Mouse (Mus musculus) kidney, embryonic 16.5 days (tissue): Measurements from ENCODE around the gene Nrxn3. TPM values are rescaled to one million over a fixed set of nuclear protein-coding genes. Genes with fewer than 3 reads are reported as not detected.
A peak's percentile ranks its signal among the peaks of the same experiment; 100 is the strongest.

Experiments
- ATAC-seq: fragments of 200-750 bp; cut with Nextera tagmentation; 2 replicates; pipeline ENCODE4 v1.8.0; 2017; ENCODE audit warnings: moderate TSS enrichment; ENCODE audit not compliant: low FRiP score, low TSS enrichment
- H3K27ac ChIP-seq: fragments of 300-500 bp; sonication (generic); 2 replicates; pipeline ENCODE4 v1.5.1; 2014; ENCODE audit warnings: low read length
- H3K27me3 ChIP-seq: fragments of 300-500 bp; sonication (generic); 2 replicates; pipeline ENCODE4 v1.6.1; 2014; ENCODE audit warnings: low read length, control low read depth, mixed read lengths; ENCODE audit not compliant: insufficient read depth
- H3K36me3 ChIP-seq: fragments of 300-500 bp; sonication (generic); 2 replicates; pipeline ENCODE4 v1.6.1; 2014; ENCODE audit warnings: low read length, control low read depth, mixed read lengths; ENCODE audit not compliant: insufficient read depth
- H3K4me1 ChIP-seq: fragments of 300-500 bp; sonication (generic); 2 replicates; pipeline ENCODE4 v1.6.1; 2014; ENCODE audit warnings: low read length, control low read depth, mixed read lengths; ENCODE audit not compliant: insufficient read depth
- H3K4me2 ChIP-seq: fragments of 300-500 bp; sonication (generic); replicated peaks from 2 replicates; pipeline ENCODE4 v1.6.1; 2014; ENCODE audit warnings: low read depth, low read length
- H3K4me3 ChIP-seq: fragments of 300-500 bp; sonication (generic); 2 replicates; pipeline ENCODE4 v1.5.1; 2014; ENCODE audit warnings: mild to moderate bottlenecking, low read length
- H3K9ac ChIP-seq: fragments of 300-500 bp; sonication (generic); replicated peaks from 2 replicates; pipeline ENCODE4 v1.6.1; 2014; ENCODE audit warnings: low read length
- H3K9me3 ChIP-seq: fragments of 300-500 bp; sonication (generic); 2 replicates; pipeline ENCODE4 v1.6.1; 2016; ENCODE audit warnings: low read length, control low read depth
- WGBS: fragments of 180-500 bp; shearing (Covaris S2); extraction: QIAGEN DNeasy Blood & Tissue Kit; methylation state at CpG from one replicate; pipeline ENCODE4 v1.1.7; 2014; 5-methylcytosine and 5-hydroxymethylcytosine counted together
- polyA plus RNA-seq: library from polyadenylated mRNA; unstranded; fragments of >200 nt; fragmentation: Nextera tagmentation; extraction: Ambion mirVana; gene quantifications from 2 replicates; pipeline ENCODE4 v1.2.1, GENCODE M21; 2015

Nrxn3 gene
- polyA plus RNA-seq, 1 experiment from 2014 or later = 5.1 TPM

GRCm38 (mm10) chr12:88952937-88953600 lies 230.4 kb downstream of the Nrxn3 start:
- Histone ChIP-seq H3K9ac (no peak overlapping the region), H3K4me3 (no peak overlapping the region), H3K27me3 (no peaks in the 10 kb centered on the region), H3K36me3 (no peaks in the 10 kb centered on the region), H3K9me3 (no peaks in the 10 kb centered on the region), H3K4me1 (no peaks in the 10 kb centered on the region), H3K27ac (no peak overlapping the region), H3K4me2 (no peak overlapping the region)
- no peak for ATAC-seq
- WGBS = 61% methylated on average over 7 of the region's 7 CpGs

- Histone ChIP-seq H3K4me1 (no peaks in the 10 kb centered on the region), H3K4me3 (no peak overlapping the region), H3K9me3 (no peaks in the 10 kb centered on the region), H3K27me3 (no peaks in the 10 kb centered on the region), H3K36me3 (no peaks in the 10 kb centered on the region), H3K9ac (no peak overlapping the region), H3K4me2 (no peak overlapping the region), H3K27ac (no peak overlapping the region)
- 52% methylated on average over 4 of the region's 4 CpGs for whole genome bisulfite sequencing
- no peak for ATAC-seq
Observed at GRCm38 (mm10) chr12:88953801-88954200, 231.1 kb downstream of the Nrxn3 start.

DNA sequence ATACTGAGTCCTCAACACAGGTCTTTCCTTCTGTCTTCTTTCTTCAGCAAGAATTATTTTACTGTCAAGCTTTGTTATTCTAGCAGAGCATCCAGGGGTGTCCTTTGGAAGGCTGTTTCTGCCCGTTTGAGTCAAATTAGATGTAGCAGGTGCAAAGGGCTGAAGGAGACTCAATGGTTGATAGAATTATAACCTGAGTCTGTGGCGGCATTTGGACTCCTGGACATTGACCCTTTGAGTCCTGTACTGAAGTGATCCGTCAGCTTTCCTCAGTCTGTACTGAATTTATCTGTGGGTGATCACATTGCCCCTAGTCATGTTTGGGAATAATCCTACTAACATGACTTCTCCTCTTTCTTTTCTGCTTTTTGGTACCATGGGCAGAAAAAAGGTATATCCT lies 234.8 kb downstream of the Nrxn3 start:
- Histone ChIP-seq H3K27me3 (no peaks in the 10 kb centered on the region), H3K27ac (no peak overlapping the region), H3K36me3 (no peaks in the 10 kb centered on the region), H3K9me3 (no peaks in the 10 kb centered on the region), H3K9ac (no peak overlapping the region), H3K4me1 (no peaks in the 10 kb centered on the region), H3K4me3 (no peak overlapping the region), H3K4me2 (no peak overlapping the region)
- no peak for ATAC-seq
- 47% methylated on average over 3 of the region's 3 CpGs for WGBS

DNA sequence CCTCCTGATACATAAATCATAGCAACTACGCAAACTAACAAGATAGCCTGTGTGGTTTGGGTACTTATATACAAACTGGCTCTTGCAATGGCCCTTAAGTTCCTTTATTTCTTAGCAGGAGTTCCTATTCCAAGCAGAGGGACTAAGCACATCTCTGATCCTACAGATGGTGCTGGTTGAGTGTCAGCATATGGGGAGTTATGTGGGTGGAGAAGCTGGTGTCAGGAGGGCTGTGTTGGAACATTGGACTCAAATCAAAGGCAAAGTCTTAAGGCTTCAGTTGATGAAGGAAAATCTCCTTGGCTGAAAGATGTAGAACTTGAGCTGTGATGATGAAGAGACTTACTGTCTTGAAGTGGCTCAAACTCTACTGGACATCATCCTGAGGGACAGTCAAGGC lies 238.1 kb downstream of the Nrxn3 start:
- Histone ChIP-seq H3K27ac (no peak overlapping the region), H3K4me2 (no peak overlapping the region), H3K4me3 (no peak overlapping the region), H3K4me1 (no peaks in the 10 kb centered on the region), H3K36me3 (no peaks in the 10 kb centered on the region), H3K9ac (no peak overlapping the region), H3K27me3 (no peaks in the 10 kb centered on the region), H3K9me3 (no peaks in the 10 kb centered on the region)
- WGBS = 94% methylated on average over 1 of the region's 1 CpGs
- ATAC-seq = no peak

DNA sequence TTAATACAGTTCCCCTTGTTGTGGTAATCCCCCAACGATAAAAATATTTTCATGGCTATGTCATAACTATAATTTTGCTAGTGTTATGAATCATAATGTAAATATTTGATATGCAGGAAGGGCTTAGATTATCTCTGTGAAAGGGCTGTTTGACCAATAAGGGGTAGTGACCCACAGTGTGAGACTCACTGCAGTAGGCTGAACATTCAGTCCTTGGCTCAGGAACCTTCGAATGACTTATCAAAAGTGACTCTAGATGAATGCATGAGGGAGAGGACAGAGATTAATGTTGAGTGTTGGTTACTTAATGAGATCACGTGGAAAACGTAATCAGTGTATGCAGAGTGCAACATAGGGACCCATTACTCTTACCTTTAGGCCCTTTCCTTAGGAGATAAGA lies 243.7 kb downstream of the Nrxn3 start:
- Histone ChIP-seq H3K4me3 (no peak overlapping the region), H3K9me3 (no peaks in the 10 kb centered on the region), H3K27ac (no peak overlapping the region), H3K9ac (no peak overlapping the region), H3K27me3 (no peaks in the 10 kb centered on the region), H3K4me2 (no peak overlapping the region), H3K4me1 (no peaks in the 10 kb centered on the region), H3K36me3 (no peaks in the 10 kb centered on the region)
- ATAC-seq = no peak
- whole genome bisulfite sequencing = 82% methylated on average over 4 of the region's 4 CpGs

DNA sequence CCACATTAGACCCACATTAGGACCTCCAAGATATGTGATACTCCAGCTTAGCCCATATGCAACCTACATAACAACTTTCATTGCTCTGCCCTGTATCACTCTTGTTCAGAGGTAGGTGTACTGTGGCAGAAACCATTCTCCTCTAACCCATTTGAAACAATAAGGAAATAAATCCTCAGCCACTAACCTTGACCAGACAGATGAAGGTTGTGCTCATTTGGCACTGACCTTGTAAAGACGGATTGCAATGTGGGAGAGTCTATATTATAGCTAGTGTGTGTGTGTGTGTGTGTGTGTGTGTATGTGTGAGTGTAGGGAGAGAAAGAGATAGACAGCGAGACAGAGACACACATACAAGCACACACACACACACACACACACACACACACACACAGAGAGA lies 253.9 kb downstream of the Nrxn3 start:
- H3K4me3 ChIP-seq = no peak overlapping the region
- H3K27me3 ChIP-seq = no peaks in the 10 kb centered on the region
- H3K9ac ChIP-seq = no peak overlapping the region
- H3K9me3 ChIP-seq = no peaks in the 10 kb centered on the region
- H3K4me1 ChIP-seq = no peaks in the 10 kb centered on the region
- 54% methylated on average over 2 of the region's 2 CpGs for WGBS
- H3K36me3 ChIP-seq = no peaks in the 10 kb centered on the region
- no peak for ATAC-seq
- H3K27ac ChIP-seq = no peak overlapping the region
- no peak overlapping the region for H3K4me2 ChIP-seq

- H3K4me3 ChIP-seq = no peak overlapping the region
- H3K27ac ChIP-seq = no peak overlapping the region
- H3K9me3 ChIP-seq = no peaks in the 10 kb centered on the region
- H3K36me3 ChIP-seq = no peaks in the 10 kb centered on the region
- H3K4me2 ChIP-seq = no peak overlapping the region
- ATAC-seq = peak; percentile 69; the same call in 1 of the 2 replicates
- peaks cover 7% of the 10 kb centered on the region for H3K4me1 ChIP-seq
- no peak overlapping the region for H3K9ac ChIP-seq
- 27% methylated on average over 10 of the region's 10 CpGs for WGBS
- no peaks in the 10 kb centered on the region for H3K27me3 ChIP-seq
Observed at GRCm38 (mm10) chr12:88983688-88984330, 261.1 kb downstream of the Nrxn3 start.

DNA sequence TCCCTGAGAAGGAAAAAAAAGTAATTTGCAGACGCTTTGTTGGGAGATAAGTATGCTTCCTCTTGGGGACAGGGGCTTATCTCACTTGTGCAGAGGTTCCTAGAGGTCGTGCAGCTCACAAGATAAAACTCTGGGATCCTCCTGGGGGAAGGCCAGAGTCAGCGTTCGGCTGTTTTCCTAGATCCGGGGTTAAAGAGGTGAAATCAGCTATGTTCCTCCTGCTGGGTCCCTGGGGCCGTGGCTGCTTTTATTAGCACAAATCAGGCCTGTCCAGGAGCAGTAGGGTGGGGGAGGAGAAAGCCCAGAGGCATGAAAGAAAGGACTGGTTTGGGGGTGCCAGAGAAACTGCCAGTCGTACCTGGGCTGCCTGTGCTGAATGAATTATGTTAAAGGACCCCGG lies 261.7 kb downstream of the Nrxn3 start:
- Histone ChIP-seq H3K9ac (no peak overlapping the region), H3K4me2 (no peak overlapping the region), H3K27ac (no peak overlapping the region), H3K4me3 (no peak overlapping the region), H3K27me3 (no peaks in the 10 kb centered on the region), H3K4me1 (peaks cover 7% of the 10 kb centered on the region), H3K36me3 (no peaks in the 10 kb centered on the region), H3K9me3 (no peaks in the 10 kb centered on the region)
- 8% methylated on average over 8 of the region's 8 CpGs for WGBS
- peak; percentile 67; the same call in 1 of the 2 replicates for ATAC-seq

GRCm38 (mm10) chr12:88984804-88985203 lies 262.1 kb downstream of the Nrxn3 start:
- Histone ChIP-seq H3K9ac (no peak overlapping the region), H3K36me3 (no peaks in the 10 kb centered on the region), H3K4me1 (peaks cover 7% of the 10 kb centered on the region), H3K27ac (no peak overlapping the region), H3K9me3 (no peaks in the 10 kb centered on the region), H3K4me3 (no peak overlapping the region), H3K4me2 (no peak overlapping the region), H3K27me3 (no peaks in the 10 kb centered on the region)
- 35% methylated on average over 5 of the region's 5 CpGs for WGBS
- ATAC-seq = no peak

DNA sequence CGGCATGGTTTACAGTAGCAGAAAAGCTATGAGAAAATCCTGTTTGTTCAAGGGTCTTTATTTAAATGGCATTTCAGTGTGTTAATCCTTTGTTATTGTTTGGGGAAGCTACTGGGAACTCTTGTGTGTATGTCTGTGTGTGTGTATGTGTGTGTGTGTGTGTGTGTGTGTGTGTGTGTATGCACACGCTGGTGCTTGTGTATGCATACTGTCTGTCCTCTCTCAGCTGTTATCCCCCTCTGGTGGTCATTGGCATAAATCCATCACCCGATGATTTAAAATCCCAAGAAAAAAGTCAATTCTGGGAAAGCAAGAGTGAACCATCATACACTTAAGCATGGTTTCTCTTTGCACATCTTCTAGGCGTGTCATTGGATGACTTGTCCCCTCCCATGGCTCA lies 264.4 kb downstream of the Nrxn3 start:
- WGBS = 67% methylated on average over 4 of the region's 4 CpGs

More for the DNA sequence above, 264.4 kb downstream of the Nrxn3 start:
- Histone ChIP-seq H3K4me1 (peaks cover 7% of the 10 kb centered on the region), H3K9me3 (no peaks in the 10 kb centered on the region), H3K27me3 (no peaks in the 10 kb centered on the region), H3K4me3 (no peak overlapping the region), H3K9ac (no peak overlapping the region), H3K4me2 (no peak overlapping the region), H3K36me3 (no peaks in the 10 kb centered on the region), H3K27ac (no peak overlapping the region)
- no peak for ATAC-seq
